Mouse (Mus musculus) spleen, adult 2 months (tissue): ENCODE results near the gene Pdlim3.

Experiments used
- CTCF ChIP-seq: fragments of 200-500 bp; IDR thresholded peaks from 2 replicates; pipeline ENCODE4 v1.5.1; 2011; ENCODE audit warnings: mild to moderate bottlenecking, inconsistent platforms; ENCODE audit not compliant: insufficient read depth, insufficient read length, insufficient replicate concordance; ENCODE audit errors: extremely low read depth
- POLR2A ChIP-seq: fragments of 200-500 bp; IDR thresholded peaks from 2 replicates; pipeline ENCODE4 v1.6.1; 2011; ENCODE audit warnings: low read depth, low read length, inconsistent platforms

DNA sequence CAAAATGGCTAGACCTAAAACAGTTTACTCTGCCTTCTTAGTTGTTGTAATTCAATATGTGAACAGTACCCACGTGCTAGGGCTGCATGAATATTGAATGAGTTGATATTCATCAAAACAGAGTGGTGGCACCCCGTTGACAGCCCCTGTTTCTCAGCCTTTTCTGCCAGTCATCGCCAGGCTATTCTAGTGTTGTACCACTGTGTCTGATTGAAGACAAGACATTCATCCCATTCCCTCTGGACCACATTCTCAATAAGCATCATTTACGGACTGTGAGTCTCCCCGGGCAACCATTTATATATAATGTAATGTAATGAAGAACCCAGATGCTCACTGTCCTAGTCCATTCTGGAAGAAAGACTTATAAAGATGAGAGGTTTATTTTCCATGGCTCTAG lies 42.0 kb upstream of the Pdlim3 start:
- TF ChIP-seq POLR2A: no peak
- TF ChIP-seq CTCF: no peak
